Mouse (Mus musculus) limb, embryonic 15.5 days (tissue): ENCODE measurements around the gene Rhcg. TPM values are rescaled to one million over a fixed set of nuclear protein-coding genes. Genes with fewer than 3 reads are reported as not detected.

ENCODE experiments used
- ATAC-seq: fragments of 200-750 bp; cut with Nextera tagmentation; 2 replicates; pipeline ENCODE4 v1.8.0; 2017; ENCODE audit warnings: low read depth, moderate TSS enrichment; ENCODE audit not compliant: insufficient number of reproducible peaks, low FRiP score, low TSS enrichment
- H3K27ac ChIP-seq: fragments of 300-500 bp; sonication (generic); 2 replicates; pipeline ENCODE4 v1.5.1; 2015; ENCODE audit warnings: moderate library complexity, mild to moderate bottlenecking, inconsistent platforms
- H3K27me3 ChIP-seq: fragments of 300-500 bp; sonication (generic); 2 replicates; pipeline ENCODE4 v1.6.1; 2015; ENCODE audit warnings: inconsistent platforms
- H3K36me3 ChIP-seq: fragments of 300-500 bp; sonication (generic); 2 replicates; pipeline ENCODE4 v1.6.1; 2015; ENCODE audit warnings: inconsistent platforms
- H3K4me1 ChIP-seq: fragments of 300-500 bp; sonication (generic); 2 replicates; pipeline ENCODE4 v1.6.1; 2015; ENCODE audit warnings: inconsistent platforms
- H3K4me2 ChIP-seq: fragments of 300-500 bp; sonication (generic); 2 replicates; pipeline ENCODE4 v1.6.1; 2015; ENCODE audit warnings: mild to moderate bottlenecking, inconsistent platforms
- H3K4me3 ChIP-seq: fragments of 300-500 bp; sonication (generic); 2 replicates; pipeline ENCODE4 v1.5.1; 2015; ENCODE audit warnings: mild to moderate bottlenecking, inconsistent platforms
- H3K9ac ChIP-seq: fragments of 300-500 bp; sonication (generic); 2 replicates; pipeline ENCODE4 v1.6.1; 2015; ENCODE audit warnings: inconsistent platforms
- H3K9me3 ChIP-seq: fragments of 300-500 bp; sonication (generic); 2 replicates; pipeline ENCODE4 v1.6.1; 2016; ENCODE audit warnings: inconsistent platforms
- WGBS: fragments of 180-500 bp; shearing (Covaris S2); methylation state at CpG from one replicate; pipeline ENCODE4 v1.1.7; 2015; 5-methylcytosine and 5-hydroxymethylcytosine counted together
- polyA plus RNA-seq: library from polyadenylated mRNA; unstranded; fragments of >200 nt; fragmentation: Nextera tagmentation; extraction: Ambion mirVana; gene quantifications from 2 replicates; pipeline ENCODE4 v1.2.1, GENCODE M21; 2015

Rhcg gene
- polyA plus RNA-seq, 1 experiment from 2014 or later = not detected

GRCm38 (mm10) chr7:79626170-79626569 lies 8.7 kb upstream of the Rhcg start:
- 73% methylated on average over 5 of the region's 5 CpGs for WGBS
- ATAC-seq = no peak

GRCm38 (mm10) chr7:79623086-79623485 lies 5.6 kb upstream of the Rhcg start:
- 64% methylated on average over 8 of the region's 8 CpGs for WGBS
- Histone ChIP-seq H3K9ac (no peak overlapping the region), H3K4me1 (no peaks in the 10 kb centered on the region), H3K27ac (no peak overlapping the region), H3K9me3 (no peaks in the 10 kb centered on the region), H3K27me3 (peaks cover 26% of the 10 kb centered on the region), H3K4me3 (no peak overlapping the region), H3K36me3 (no peaks in the 10 kb centered on the region), H3K4me2 (no peak overlapping the region)
- no peak for ATAC-seq

More at GRCm38 (mm10) chr7:79626170-79626569, 8.7 kb upstream of the Rhcg start:
- Histone ChIP-seq H3K4me1 (no peaks in the 10 kb centered on the region), H3K9ac (no peak overlapping the region), H3K4me3 (no peak overlapping the region), H3K4me2 (no peak overlapping the region), H3K27me3 (0 out of 2 replicates have a peak, but pooled peaks cover 7% of the 10 kb centered on the region), H3K9me3 (no peaks in the 10 kb centered on the region), H3K27ac (no peak overlapping the region), H3K36me3 (no peaks in the 10 kb centered on the region)

GRCm38 (mm10) chr7:79619493-79619892 lies 2.0 kb upstream of the Rhcg start:
- Histone ChIP-seq H3K9me3 (no peaks in the 10 kb centered on the region), H3K27ac (no peak overlapping the region), H3K4me2 (no peak overlapping the region), H3K9ac (no peak overlapping the region), H3K4me3 (no peak overlapping the region), H3K4me1 (0 out of 2 replicates have a peak, but pooled peaks cover 5% of the 10 kb centered on the region), H3K36me3 (no peaks in the 10 kb centered on the region), H3K27me3 (peaks cover 62% of the 10 kb centered on the region)
- ATAC-seq = no peak
- WGBS = 65% methylated on average over 4 of the region's 4 CpGs

GRCm38 (mm10) chr7:79615941-79616340 lies 1.5 kb downstream of the Rhcg start:
- no peaks in the 10 kb centered on the region for H3K9me3 ChIP-seq
- H3K4me2 ChIP-seq = no peak overlapping the region
- 0 out of 2 replicates have a peak, but pooled peaks cover 5% of the 10 kb centered on the region for H3K4me1 ChIP-seq
- H3K27ac ChIP-seq = no peak overlapping the region
- H3K4me3 ChIP-seq = no peak overlapping the region
- no peak for ATAC-seq
- WGBS = 62% methylated on average over 1 of the region's 1 CpGs
- H3K27me3 ChIP-seq = peaks cover 73% of the 10 kb centered on the region
- H3K36me3 ChIP-seq = no peaks in the 10 kb centered on the region
- H3K9ac ChIP-seq = no peak overlapping the region

GRCm38 (mm10) chr7:79615008-79615407 lies 2.4 kb downstream of the Rhcg start:
- 0 out of 2 replicates have a peak, but pooled peaks cover 5% of the 10 kb centered on the region for H3K4me1 ChIP-seq
- peaks cover 77% of the 10 kb centered on the region for H3K27me3 ChIP-seq
- H3K4me2 ChIP-seq = no peak overlapping the region
- ATAC-seq = no peak
- H3K9ac ChIP-seq = no peak overlapping the region
- no peak overlapping the region for H3K4me3 ChIP-seq
- 69% methylated on average over 4 of the region's 4 CpGs for WGBS
- H3K27ac ChIP-seq = no peak overlapping the region
- H3K36me3 ChIP-seq = no peaks in the 10 kb centered on the region
- H3K9me3 ChIP-seq = no peaks in the 10 kb centered on the region

GRCm38 (mm10) chr7:79613314-79613713 lies 4.1 kb downstream of the Rhcg start:
- peaks cover 75% of the 10 kb centered on the region for H3K27me3 ChIP-seq

GRCm38 (mm10) chr7:79612783-79613182 lies 4.7 kb downstream of the Rhcg start:
- WGBS = 16% methylated on average over 6 of the region's 6 CpGs
- no peak overlapping the region for H3K4me2 ChIP-seq
- no peaks in the 10 kb centered on the region for H3K36me3 ChIP-seq
- no peak overlapping the region for H3K4me3 ChIP-seq
- no peaks in the 10 kb centered on the region for H3K9me3 ChIP-seq
- H3K9ac ChIP-seq = no peak overlapping the region
- no peak overlapping the region for H3K27ac ChIP-seq
- H3K27me3 ChIP-seq = peaks cover 75% of the 10 kb centered on the region
- 0 out of 2 replicates have a peak, but pooled peaks cover 5% of the 10 kb centered on the region for H3K4me1 ChIP-seq
- no peak for ATAC-seq

More at GRCm38 (mm10) chr7:79613314-79613713, 4.1 kb downstream of the Rhcg start:
- 59% methylated on average over 11 of the region's 11 CpGs for WGBS
- H3K4me2 ChIP-seq = no peak overlapping the region
- H3K27ac ChIP-seq = no peak overlapping the region
- H3K9ac ChIP-seq = no peak overlapping the region
- H3K36me3 ChIP-seq = no peaks in the 10 kb centered on the region
- H3K4me3 ChIP-seq = no peak overlapping the region
- 0 out of 2 replicates have a peak, but pooled peaks cover 5% of the 10 kb centered on the region for H3K4me1 ChIP-seq
- no peaks in the 10 kb centered on the region for H3K9me3 ChIP-seq
- no peak for ATAC-seq

- Histone ChIP-seq H3K4me1 (peaks cover 9% of the 10 kb centered on the region; the same call in 1 of the 2 replicates), H3K4me2 (no peak overlapping the region), H3K27me3 (peaks cover 75% of the 10 kb centered on the region), H3K36me3 (no peaks in the 10 kb centered on the region), H3K9me3 (no peaks in the 10 kb centered on the region), H3K27ac (no peak overlapping the region), H3K9ac (no peak overlapping the region), H3K4me3 (no peak overlapping the region)
- no peak for ATAC-seq
- 70% methylated on average over 9 of the region's 9 CpGs for WGBS
Observed at GRCm38 (mm10) chr7:79611901-79612300, 5.6 kb downstream of the Rhcg start.

- H3K4me3 ChIP-seq = peak overlapping the region; percentile 30
- H3K36me3 ChIP-seq = no peaks in the 10 kb centered on the region
- no peak overlapping the region for H3K9ac ChIP-seq
- no peak overlapping the region for H3K27ac ChIP-seq
- H3K4me2 ChIP-seq = peak overlapping the region; percentile 51
- peaks cover 73% of the 10 kb centered on the region for H3K27me3 ChIP-seq
- no peak for ATAC-seq
- no peaks in the 10 kb centered on the region for H3K9me3 ChIP-seq
- H3K4me1 ChIP-seq = peaks cover 9% of the 10 kb centered on the region; the same call in 1 of the 2 replicates
- 2% methylated on average over 25 of the region's 25 CpGs for WGBS
Observed at GRCm38 (mm10) chr7:79607263-79607921, 10.1 kb downstream of the Rhcg start.

GRCm38 (mm10) chr7:79606766-79607165 lies 10.7 kb downstream of the Rhcg start:
- Histone ChIP-seq H3K27me3 (peaks cover 73% of the 10 kb centered on the region), H3K4me3 (no peak overlapping the region), H3K27ac (no peak overlapping the region), H3K4me1 (peaks cover 9% of the 10 kb centered on the region; the same call in 1 of the 2 replicates), H3K9ac (no peak overlapping the region), H3K9me3 (no peaks in the 10 kb centered on the region), H3K36me3 (no peaks in the 10 kb centered on the region), H3K4me2 (peak overlapping the region; percentile 51; the same call in 1 of the 2 replicates)
- WGBS = 21% methylated on average over 3 of the region's 3 CpGs
- no peak for ATAC-seq

GRCm38 (mm10) chr7:79602006-79602405 lies 15.5 kb downstream of the Rhcg start:
- ATAC-seq = no peak
- H3K27ac ChIP-seq = no peak overlapping the region
- no peak overlapping the region for H3K9ac ChIP-seq
- no peaks in the 10 kb centered on the region for H3K9me3 ChIP-seq
- H3K4me3 ChIP-seq = no peak overlapping the region
- peaks cover under 1% of the 10 kb centered on the region; the same call in 1 of the 2 replicates for H3K4me1 ChIP-seq
- H3K36me3 ChIP-seq = no peaks in the 10 kb centered on the region
- H3K27me3 ChIP-seq = peaks cover 83% of the 10 kb centered on the region
- 61% methylated on average over 8 of the region's 8 CpGs for WGBS
- no peak overlapping the region for H3K4me2 ChIP-seq

- 62% methylated on average over 10 of the region's 10 CpGs for WGBS
- Histone ChIP-seq H3K4me1 (no peaks in the 10 kb centered on the region), H3K4me2 (no peak overlapping the region), H3K27me3 (peaks cover 85% of the 10 kb centered on the region), H3K9ac (no peak overlapping the region), H3K27ac (no peak overlapping the region), H3K4me3 (no peak overlapping the region), H3K36me3 (no peaks in the 10 kb centered on the region), H3K9me3 (no peaks in the 10 kb centered on the region)
- ATAC-seq = no peak
Observed at GRCm38 (mm10) chr7:79600122-79600521, 17.3 kb downstream of the Rhcg start.
